Mouse (Mus musculus) CH12.LX (cell line): ENCODE measurements around the gene Ptpn5.

Experiments
- CHD1 ChIP-seq: IDR thresholded peaks from 2 replicates; pipeline ENCODE4 v1.6.1; 2012; ENCODE audit warnings: low read depth, low read length, improper control_type of control experiment, inconsistent platforms
- CHD2 ChIP-seq: IDR thresholded peaks from 2 replicates; pipeline ENCODE4 v1.6.1; 2011; ENCODE audit warnings: low read length, improper control_type of control experiment
- CTCF ChIP-seq, 2 experiments: IDR thresholded peaks in 1 of 2; conservative IDR thresholded peaks in 1 of 2; 2 replicates each; pipeline ENCODE4 v1.5.1; 2011 to 2012; ENCODE audit warnings: low read depth in 2 of 2, low read length in 2 of 2, improper control_type of control experiment in 1 of 2, inconsistent platforms in 1 of 2, mild to moderate bottlenecking in 1 of 2, moderate library complexity in 1 of 2
- E2F4 ChIP-seq: IDR thresholded peaks from 2 replicates; pipeline ENCODE4 v1.6.1; 2011; ENCODE audit warnings: low read depth, low read length, improper control_type of control experiment; ENCODE audit not compliant: insufficient replicate concordance
- ETS1 ChIP-seq: conservative IDR thresholded peaks from 2 replicates; pipeline ENCODE4 v1.6.1; 2012; ENCODE audit warnings: low read depth, mild to moderate bottlenecking, inconsistent platforms, low read length, improper control_type of control experiment, moderate library complexity
- MAX ChIP-seq: IDR thresholded peaks from 2 replicates; pipeline ENCODE4 v1.6.1; 2011; ENCODE audit warnings: low read length, improper control_type of control experiment
- MAZ ChIP-seq: IDR thresholded peaks from 2 replicates; pipeline ENCODE4 v1.6.1; 2012; ENCODE audit warnings: low read depth, mild to moderate bottlenecking, inconsistent platforms, low read length, improper control_type of control experiment, moderate library complexity
- POLR2A ChIP-seq: IDR thresholded peaks from 2 replicates; pipeline ENCODE4 v1.6.1; 2011; ENCODE audit warnings: low read depth, mild to moderate bottlenecking, improper control_type of control experiment, low read length
- TBP ChIP-seq: conservative IDR thresholded peaks from 2 replicates; pipeline ENCODE4 v1.6.1; 2011; ENCODE audit warnings: low read depth, low read length, improper control_type of control experiment
- USF1 ChIP-seq: IDR thresholded peaks from 2 replicates; pipeline ENCODE4 v1.6.1; 2014; ENCODE audit warnings: low read depth, mild to moderate bottlenecking, inconsistent platforms, low read length, improper control_type of control experiment
- ZC3H11A ChIP-seq: IDR thresholded peaks from 2 replicates; pipeline ENCODE4 v1.6.1; 2012; ENCODE audit warnings: low read depth, mild to moderate bottlenecking, inconsistent platforms, low read length, improper control_type of control experiment
- ZMIZ1 ChIP-seq: IDR thresholded peaks from 2 replicates; pipeline ENCODE4 v1.6.1; 2012; ENCODE audit warnings: low read depth, mild to moderate bottlenecking, inconsistent platforms, low read length, improper control_type of control experiment

DNA sequence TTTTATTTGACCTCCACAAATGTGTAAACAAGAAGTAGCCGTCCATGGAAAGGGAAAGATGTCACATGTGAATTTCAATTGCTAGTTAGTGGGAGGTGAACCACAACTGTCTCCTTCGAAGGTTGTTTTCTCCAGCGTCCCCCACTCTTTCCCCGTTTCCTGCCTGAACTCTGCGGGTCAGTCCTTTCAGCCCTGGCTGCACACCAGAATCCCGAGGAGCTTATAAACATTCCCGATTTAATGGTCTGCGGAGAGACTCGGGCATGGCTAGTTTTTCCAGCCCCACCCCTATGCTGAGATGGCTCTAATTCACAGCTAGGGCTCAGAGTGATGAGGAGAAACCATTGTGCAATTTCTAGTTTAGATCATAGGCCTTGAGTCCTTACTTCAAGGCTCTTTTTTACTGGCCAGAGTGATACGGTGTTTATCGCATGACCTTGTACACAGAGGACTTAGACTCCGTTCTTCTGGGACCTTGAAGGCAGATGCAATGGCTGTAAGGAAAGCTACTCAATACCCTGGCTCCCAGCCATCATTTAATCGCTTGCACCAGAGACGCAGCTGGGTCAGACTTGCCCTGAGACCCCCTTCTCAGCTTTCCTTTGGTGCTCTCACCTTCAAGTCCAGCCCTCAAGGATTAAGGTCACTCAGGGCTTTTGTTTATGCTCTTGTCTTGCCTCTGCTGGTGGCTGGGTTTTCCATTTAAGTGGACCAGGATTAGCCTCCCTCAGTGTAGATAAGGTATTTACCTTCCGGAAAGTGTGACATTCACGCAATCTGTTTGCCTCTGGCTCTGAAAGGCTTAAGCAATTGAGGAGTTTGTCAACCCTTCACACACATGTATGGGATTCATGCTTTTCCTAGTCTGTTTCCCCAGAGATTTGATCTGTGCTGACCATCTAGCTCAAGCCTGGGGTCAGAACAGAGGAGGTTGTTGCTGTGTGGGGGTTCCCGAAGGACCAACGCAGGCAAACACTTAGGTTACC lies 59.7 kb downstream of the Ptpn5 start:
- TF ChIP-seq ZC3H11A = no peak
- no peak for TF ChIP-seq CTCF (conservative IDR thresholded peaks at IDR 0.05 in 1 of 2, IDR thresholded peaks at IDR 0.05 in 1 of 2; ENCODE audit: low read depth in 2 of 2, low read length in 2 of 2)
- no peak for TF ChIP-seq TBP
- TF ChIP-seq CHD1 = no peak
- TF ChIP-seq ZMIZ1 = no peak
- no peak for TF ChIP-seq CHD2
- no peak for TF ChIP-seq POLR2A
- TF ChIP-seq MAZ = no peak
- TF ChIP-seq USF1 = no peak
- no peak for TF ChIP-seq E2F4
- no peak for TF ChIP-seq ETS1
- no peak for TF ChIP-seq MAX
